Mouse (Mus musculus) macrophage (primary cell): ENCODE data around the gene Larp4b. TPM values are rescaled to one million over a fixed set of nuclear protein-coding genes. Genes with fewer than 3 reads are reported as not detected.
A peak's percentile ranks its signal among the peaks of the same experiment; 100 is the strongest.
"Not testable (repeated sequence)": the region's sequence is repeated elsewhere in the genome, so short reads cannot be mapped to it uniquely, and the experiment has no call there.

ENCODE experiments used
- H3K27ac ChIP-seq: fragments of 350-480 bp; formaldehyde crosslinking; 2 replicates; pipeline ENCODE4 v1.9.0; 2021
- H3K36me3 ChIP-seq: fragments of 350-480 bp; formaldehyde crosslinking; 2 replicates; pipeline ENCODE4 v1.9.0; 2021; ENCODE audit errors: inconsistent target
- H3K4me3 ChIP-seq: fragments of 350-480 bp; formaldehyde crosslinking; 2 replicates; pipeline ENCODE4 v1.9.0; 2021; ENCODE audit errors: inconsistent target
- H3K79me2 ChIP-seq: fragments of 350-480 bp; formaldehyde crosslinking; 2 replicates; pipeline ENCODE4 v1.9.0; 2021; ENCODE audit errors: inconsistent target
- WGBS: methylation state at CpG from one replicate; pipeline ENCODE4 v1.1.7; 2026; ENCODE audit warnings: inconsistent platforms; ENCODE audit not compliant: missing documents; 5-methylcytosine and 5-hydroxymethylcytosine counted together
- polyA plus RNA-seq: library from polyadenylated mRNA; stranded (reverse); fragments of 250-400 nt; gene quantifications from 3 replicates; pipeline ENCODE4 v1.2.4, GENCODE M21; 2018; ENCODE audit warnings: inconsistent platforms
- total RNA-seq, 78 experiments: library from RNA; depleted of rRNA; stranded (reverse); fragments of 250-400 nt; gene quantifications; 1 replicate in 9 of 78; 2 replicates in 24 of 78; 3 replicates in 43 of 78; 4 replicates in 2 of 78; pipeline ENCODE4 v1.2.4; 2018; ENCODE audit warnings: inconsistent platforms in 56 of 78

The Larp4b gene
- 100 to 1,000 TPM in 25 of 26 experiments, 10 to 100 TPM in 1; 96.9 to 303 (median 117) TPM for total RNA-seq (2018; cell fraction: chromatin; rRNA removed)
- total RNA-seq (2018; cell fraction: cytosol; rRNA removed), result 100 to 1,000 TPM in 2 of 26 experiments, 10 to 100 TPM in 24; 64.8 to 124 (median 75.6) TPM
- 100 to 1,000 TPM; 103 to 203 (median 134) TPM for total RNA-seq (2018; cell fraction: nucleus; rRNA removed)
- 33.1 to 56.5 TPM (median 41.2 TPM) in 3 replicates for polyA plus RNA-seq

- H3K36me3 ChIP-seq, result no peaks in the 10 kb centered on the region
- WGBS, result 1% methylated on average over 75 of the region's 92 CpGs
Measured at GRCm38 (mm10) chr13:9093316-9094155, at the start of gene Larp4b. TSS of gene Larp4b (plus strand) at chr13:9093881.

GRCm38 (mm10) chr13:9044731-9045130 is 49.0 kb upstream of the Larp4b start:
- Histone ChIP-seq H3K27ac (no peak overlapping the region), H3K4me3 (no peak overlapping the region), H3K36me3 (no peaks in the 10 kb centered on the region), H3K79me2 (no peaks in the 10 kb centered on the region)
- WGBS, result 100% methylated on average over 1 of the region's 1 CpGs

More at GRCm38 (mm10) chr13:9093316-9094155, at the start of gene Larp4b:
- Histone ChIP-seq H3K4me3 (peak within 1 kb of the TSS; percentile 61), H3K27ac (peak within 1 kb of the TSS; percentile 34), H3K79me2 (peaks cover 44% of the 10 kb centered on the region)

- WGBS, result 37% methylated on average over 10 of the region's 10 CpGs
- not testable (repeated sequence) for H3K4me3 ChIP-seq, H3K79me2 ChIP-seq, H3K36me3 ChIP-seq, H3K27ac ChIP-seq
Measured at GRCm38 (mm10) chr13:9052049-9052691, 41.5 kb upstream of the Larp4b start.

- 94% methylated on average over 1 of the region's 1 CpGs for WGBS
- no peaks in the 10 kb centered on the region for H3K36me3 ChIP-seq
- no peak overlapping the region for H3K27ac ChIP-seq
- no peaks in the 10 kb centered on the region for H3K79me2 ChIP-seq
- no peak overlapping the region for H3K4me3 ChIP-seq
Measured at GRCm38 (mm10) chr13:9057277-9057676, 36.4 kb upstream of the Larp4b start.

- H3K36me3 ChIP-seq, result no peaks in the 10 kb centered on the region
- no peak overlapping the region for H3K4me3 ChIP-seq
- H3K79me2 ChIP-seq, result no peaks in the 10 kb centered on the region
- 59% methylated on average over 4 of the region's 4 CpGs for WGBS
- no peak overlapping the region for H3K27ac ChIP-seq
Measured at GRCm38 (mm10) chr13:9058706-9059105, 35.0 kb upstream of the Larp4b start.

GRCm38 (mm10) chr13:9061394-9061793 is 32.3 kb upstream of the Larp4b start:
- Histone ChIP-seq H3K4me3 (no peak overlapping the region), H3K27ac (no peak overlapping the region), H3K36me3 (no peaks in the 10 kb centered on the region), H3K79me2 (no peaks in the 10 kb centered on the region)
- WGBS, result 97% methylated on average over 4 of the region's 4 CpGs

- 100% methylated on average over 2 of the region's 2 CpGs for WGBS
- no peak overlapping the region for H3K4me3 ChIP-seq
Measured at GRCm38 (mm10) chr13:9064196-9064595, 29.5 kb upstream of the Larp4b start.

GRCm38 (mm10) chr13:9066107-9066506 is 27.6 kb upstream of the Larp4b start:
- no peaks in the 10 kb centered on the region for H3K36me3 ChIP-seq
- no peaks in the 10 kb centered on the region for H3K79me2 ChIP-seq
- no peak overlapping the region for H3K4me3 ChIP-seq
- no peak overlapping the region for H3K27ac ChIP-seq
- WGBS, result 91% methylated on average over 5 of the region's 5 CpGs

More at GRCm38 (mm10) chr13:9064196-9064595, 29.5 kb upstream of the Larp4b start:
- no peaks in the 10 kb centered on the region for H3K36me3 ChIP-seq
- no peak overlapping the region for H3K27ac ChIP-seq
- H3K79me2 ChIP-seq, result no peaks in the 10 kb centered on the region

GRCm38 (mm10) chr13:9071008-9071407 is 22.7 kb upstream of the Larp4b start:
- H3K27ac ChIP-seq, result no peak overlapping the region
- no peak overlapping the region for H3K4me3 ChIP-seq
- no peaks in the 10 kb centered on the region for H3K79me2 ChIP-seq
- 93% methylated on average over 5 of the region's 9 CpGs for WGBS
- H3K36me3 ChIP-seq, result no peaks in the 10 kb centered on the region

GRCm38 (mm10) chr13:9073818-9074217 is 19.9 kb upstream of the Larp4b start:
- Histone ChIP-seq H3K79me2 (no peaks in the 10 kb centered on the region), H3K4me3 (no peak overlapping the region), H3K36me3 (no peaks in the 10 kb centered on the region), H3K27ac (no peak overlapping the region)
- WGBS, result 73% methylated on average over 4 of the region's 4 CpGs

- 90% methylated on average over 7 of the region's 7 CpGs for WGBS
- H3K36me3 ChIP-seq, result no peaks in the 10 kb centered on the region
- H3K79me2 ChIP-seq, result no peaks in the 10 kb centered on the region
- H3K27ac ChIP-seq, result no peak overlapping the region
- no peak overlapping the region for H3K4me3 ChIP-seq
Measured at GRCm38 (mm10) chr13:9075825-9076592, 17.7 kb upstream of the Larp4b start.

GRCm38 (mm10) chr13:9082128-9082883 is 11.4 kb upstream of the Larp4b start:
- Histone ChIP-seq H3K36me3 (no peaks in the 10 kb centered on the region), H3K4me3 (no peak overlapping the region), H3K27ac (no peak overlapping the region), H3K79me2 (no peaks in the 10 kb centered on the region)
- WGBS, result 88% methylated on average over 14 of the region's 14 CpGs

- H3K27ac ChIP-seq, result peak overlapping the region; percentile 34
- no peaks in the 10 kb centered on the region for H3K36me3 ChIP-seq
- peaks cover 52% of the 10 kb centered on the region for H3K79me2 ChIP-seq
- under 1% methylated on average over 55 of the region's 63 CpGs for WGBS
- peak overlapping the region; percentile 61 for H3K4me3 ChIP-seq
Measured at GRCm38 (mm10) chr13:9094186-9094980, 702 bp downstream of the Larp4b start.
